Mouse (Mus musculus) cerebellum, adult 2 months (tissue): ENCODE data around the gene Psmd1.

Source experiments
- CTCF ChIP-seq: fragments of 200-500 bp; IDR thresholded peaks from 2 replicates; pipeline ENCODE4 v1.5.1; 2011; ENCODE audit warnings: low read depth, mild to moderate bottlenecking, control low read depth, low read length, moderate library complexity, borderline replicate concordance; ENCODE audit not compliant: insufficient read depth
- POLR2A ChIP-seq: fragments of 200-500 bp; IDR thresholded peaks from 2 replicates; pipeline ENCODE4 v1.6.1; 2011; ENCODE audit warnings: low read length, control low read depth, borderline replicate concordance; ENCODE audit not compliant: insufficient read depth

DNA sequence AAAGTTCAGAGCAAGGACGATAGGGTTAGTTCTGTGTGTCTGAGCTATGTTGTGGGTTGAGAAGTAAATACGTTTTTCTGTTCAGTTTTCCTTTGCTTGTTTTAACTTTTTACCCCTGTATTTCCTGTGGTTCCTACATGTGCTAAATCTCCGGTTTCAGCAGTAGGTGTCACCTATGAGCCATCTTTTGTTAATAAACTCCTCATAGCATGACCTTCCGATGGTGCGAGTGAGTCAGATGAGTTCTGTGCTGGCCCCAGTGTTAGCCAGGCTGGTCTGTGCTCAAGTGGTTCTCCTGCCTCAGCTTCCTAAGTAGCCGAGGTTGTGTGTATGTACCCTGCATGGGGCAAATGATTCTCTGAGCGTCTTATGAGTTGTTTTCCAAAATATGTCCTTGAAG, 30.2 kb downstream of the Psmd1 start:
- no peak for TF ChIP-seq CTCF
- TF ChIP-seq POLR2A, result no peak
